7 mouse cellular contexts compared by ENCODE assay signal in genomic region chr7:141972831-141973619, GRCm38 (mm10). TPM values are rescaled to one million over a fixed set of nuclear protein-coding genes. Genes with fewer than 3 reads are reported as not detected.
DNase-seq lines count a peak whose midpoint lies in the region; ATAC-seq lines count a peak whose summit lies in the region.

No protein-coding gene starts in this region.

- no peak overlapping the region for H3K27ac ChIP-seq in intestine, embryonic 14.5 days (ENCODE audit: low read depth)
- H3K27ac ChIP-seq in intestine, embryonic 16.5 days (ENCODE audit: low read length), result no peak overlapping the region

- no peak overlapping the region for H3K9ac ChIP-seq in intestine, embryonic 14.5 days (ENCODE audit: low read length)
- no peak overlapping the region for H3K9ac ChIP-seq in intestine, embryonic 16.5 days (ENCODE audit: low read depth, low read length)

- H3K4me1 ChIP-seq in intestine, embryonic 14.5 days (replicated peaks; ENCODE audit: control insufficient read depth, insufficient read depth, low read length), result no peaks in the 10 kb centered on the region
- no peaks in the 10 kb centered on the region for H3K4me1 ChIP-seq in intestine, embryonic 16.5 days (ENCODE audit: control insufficient read depth, insufficient read depth, low read length)

- H3K9me3 ChIP-seq in intestine, embryonic 14.5 days (ENCODE audit: control insufficient read depth, low read length), result no peaks in the 10 kb centered on the region
- no peaks in the 10 kb centered on the region for H3K9me3 ChIP-seq in intestine, embryonic 16.5 days (ENCODE audit: control insufficient read depth, low read length)

- no peak overlapping the region for H3K4me3 ChIP-seq in intestine, embryonic 14.5 days (ENCODE audit: low read depth, low read length)
- H3K4me3 ChIP-seq in intestine, embryonic 16.5 days (ENCODE audit: low read length), result no peak overlapping the region

- no peak overlapping the region for H3K4me2 ChIP-seq in intestine, embryonic 14.5 days (ENCODE audit: low read length)
- H3K4me2 ChIP-seq in intestine, embryonic 16.5 days (ENCODE audit: low read depth, low read length), result no peak overlapping the region

- WGBS in intestine, embryonic 14.5 days, result 23% methylated on average over 7 of the region's 7 CpGs
- WGBS in intestine, embryonic 16.5 days, result 24% methylated on average over 7 of the region's 7 CpGs

- H3K36me3 ChIP-seq in intestine, embryonic 14.5 days (ENCODE audit: control insufficient read depth, insufficient read depth, low read length), result no peaks in the 10 kb centered on the region
- no peaks in the 10 kb centered on the region for H3K36me3 ChIP-seq in intestine, embryonic 16.5 days (ENCODE audit: control insufficient read depth, insufficient read depth, low read length)

- peak; percentile 82 for DNase-seq in intestine, embryonic 14.5 days (ENCODE audit: low spot score)
- DNase-seq in MEL-GATA-1-ER (ENCODE audit: extremely low read depth, low read depth), result peak; percentile 7
- peak; percentile 57 to 65 for DNase-seq in cerebellum, postnatal 10 days
- peak; percentile 32 for DNase-seq in induced T-regulatory cell, adult 2 months (ENCODE audit: low read depth)
- peak; percentile 11 for DNase-seq in naive thymus-derived CD4-positive, alpha-beta T cell, adult 2 months (ENCODE audit: low read depth)
- no peak for DNase-seq in urinary bladder, adult 18-20 months (ENCODE audit: low spot score in 2 of 2)

- H3K27me3 ChIP-seq in intestine, embryonic 14.5 days (replicated peaks; ENCODE audit: control insufficient read depth, insufficient read depth, low read length), result no peaks in the 10 kb centered on the region
- H3K27me3 ChIP-seq in intestine, embryonic 16.5 days (replicated peaks; ENCODE audit: control insufficient read depth, insufficient read depth, low read length), result no peaks in the 10 kb centered on the region

- no peak for ATAC-seq in intestine, embryonic 14.5 days (replicated peaks; ENCODE audit: low FRiP score, low TSS enrichment, low read depth)
- no peak for ATAC-seq in intestine, embryonic 16.5 days

RNA-seq across cellular contexts. Expression of gene Brsk2, which starts 23.5 kb away (rescaled TPM):
- 2.1 and 2.2 TPM in 2 replicates for polyA plus RNA-seq in intestine, embryonic 14.5 days (2014; fragmentation: Nextera tagmentation; extraction: Ambion mirVana)
- polyA plus RNA-seq in intestine, embryonic 16.5 days (2015; fragmentation: Nextera tagmentation; extraction: Ambion mirVana), result 0.98 and 1.3 TPM in 2 replicates

RNA-seq across cellular contexts. Expression of gene Tollip, which starts 54.7 kb away (rescaled TPM):
- polyA plus RNA-seq in intestine, embryonic 14.5 days (2014; fragmentation: Nextera tagmentation; extraction: Ambion mirVana), result 47.4 and 48.1 TPM in 2 replicates
- polyA plus RNA-seq in intestine, embryonic 16.5 days (2015; fragmentation: Nextera tagmentation; extraction: Ambion mirVana), result 51.1 and 55.5 TPM in 2 replicates

Comparison
In these comparisons a context has a peak if more than half of its experiments do, and no peak if none do; other contexts are left out.
1. DNase-seq: peak in intestine, embryonic 14.5 days (single experiment), MEL-GATA-1-ER (single experiment), cerebellum, postnatal 10 days (2 of 2), induced T-regulatory cell, adult 2 months (single experiment) and naive thymus-derived CD4-positive, alpha-beta T cell, adult 2 months (single experiment); none in urinary bladder, adult 18-20 months (0 of 2).